Mouse (Mus musculus): ENCODE measurements around the gene Negr1.

- TF ChIP-seq CTCF (IDR thresholded peaks at IDR 0.05; ENCODE audit: low read depth) (no peak), EP300 (IDR thresholded peaks at IDR 0.05; ENCODE audit: low read depth) (no peak)
Observed at GRCm38 (mm10) chr3:156628594-156628993, 67.0 kb downstream of the Negr1 start.

Data from liver, postnatal 0 days (tissue).